Mouse (Mus musculus) intestine, postnatal 0 days (tissue): Measurements from ENCODE around the gene Mphosph9. TPM values are rescaled to one million over a fixed set of nuclear protein-coding genes. Genes with fewer than 3 reads are reported as not detected.

Experiments
- ATAC-seq: fragments of 200-750 bp; cut with Nextera tagmentation; 2 replicates; pipeline ENCODE4 v1.8.0; 2017; ENCODE audit warnings: mild to moderate bottlenecking, moderate TSS enrichment, moderate library complexity
- H3K27ac ChIP-seq: fragments of 300-500 bp; sonication (generic); 2 replicates; pipeline ENCODE4 v1.5.1; 2014; ENCODE audit warnings: mild to moderate bottlenecking, low read depth, low read length, moderate library complexity
- H3K27me3 ChIP-seq: fragments of 300-500 bp; sonication (generic); replicated peaks from 2 replicates; pipeline ENCODE4 v1.6.1; 2014; ENCODE audit warnings: low read length, mixed read lengths; ENCODE audit not compliant: control insufficient read depth, insufficient read depth
- H3K36me3 ChIP-seq: fragments of 300-500 bp; sonication (generic); 2 replicates; pipeline ENCODE4 v1.6.1; 2014; ENCODE audit warnings: mild to moderate bottlenecking, moderate library complexity; ENCODE audit not compliant: control insufficient read depth, insufficient read depth
- H3K4me1 ChIP-seq: fragments of 300-500 bp; sonication (generic); replicated peaks from 2 replicates; pipeline ENCODE4 v1.6.1; 2014; ENCODE audit warnings: antibody characterized with exemption, low read length, mixed read lengths; ENCODE audit not compliant: control insufficient read depth, insufficient read depth
- H3K4me2 ChIP-seq: fragments of 300-500 bp; sonication (generic); replicated peaks from 2 replicates; pipeline ENCODE4 v1.6.1; 2014; ENCODE audit warnings: low read depth, mild to moderate bottlenecking, moderate library complexity
- H3K4me3 ChIP-seq: fragments of 300-500 bp; sonication (generic); 2 replicates; pipeline ENCODE4 v1.5.1; 2014; ENCODE audit warnings: low read depth, low read length
- H3K9ac ChIP-seq: fragments of 300-500 bp; sonication (generic); 2 replicates; pipeline ENCODE4 v1.6.1; 2014; ENCODE audit warnings: mild to moderate bottlenecking, low read depth, low read length
- H3K9me3 ChIP-seq: fragments of 300-500 bp; sonication (generic); 2 replicates; pipeline ENCODE4 v1.6.1; 2016; ENCODE audit warnings: mixed run types; ENCODE audit not compliant: control insufficient read depth
- CTCF ChIP-seq: sonication (generic); IDR thresholded peaks from 2 replicates; pipeline ENCODE4 v1.5.1; 2016; ENCODE audit warnings: low read depth, mild to moderate bottlenecking, control low read depth, antibody characterized with exemption, moderate library complexity
- WGBS: fragments of 180-500 bp; shearing (Covaris S2); extraction: QIAGEN DNeasy Blood & Tissue Kit; methylation state at CpG from one replicate; pipeline ENCODE4 v1.1.7; 2014; 5-methylcytosine and 5-hydroxymethylcytosine counted together
- polyA plus RNA-seq: library from polyadenylated mRNA; unstranded; fragments of >200 nt; fragmentation: Nextera tagmentation; extraction: Ambion mirVana; gene quantifications from 2 replicates; pipeline ENCODE4 v1.2.1, GENCODE M21; 2015

Mphosph9 gene
- polyA plus RNA-seq, 1 experiment from 2014 or later = 2.6 TPM

DNA sequence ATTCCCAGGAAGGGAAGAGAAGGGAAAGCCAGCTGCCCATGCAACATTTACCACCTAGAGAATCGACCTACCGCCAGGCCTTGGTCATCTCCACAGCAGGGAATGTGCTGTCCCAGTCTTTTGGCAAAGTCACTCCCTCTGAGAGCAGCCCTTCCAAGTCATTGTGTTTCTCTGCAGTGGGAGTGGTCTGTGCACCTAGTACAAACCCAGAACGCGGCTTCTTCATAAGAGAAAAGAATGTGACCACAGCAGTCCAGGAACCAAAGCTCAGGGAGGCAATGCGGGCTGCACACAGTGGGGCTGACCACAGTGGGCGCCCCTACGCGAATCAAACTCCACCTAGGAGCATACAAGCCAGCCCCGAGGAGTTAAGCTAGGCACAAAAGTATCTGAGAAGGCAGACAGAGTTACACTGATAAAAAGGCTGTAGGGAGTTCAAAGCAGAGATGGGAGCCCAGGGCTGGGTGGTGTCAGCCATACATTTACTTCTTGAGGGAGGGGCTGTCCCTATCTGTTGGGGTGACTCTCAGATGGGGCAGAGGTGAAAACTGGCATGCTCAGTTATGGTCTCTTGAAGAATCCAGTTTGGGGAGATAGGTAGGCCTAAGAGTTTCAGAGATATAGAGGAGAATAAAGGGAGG is 79.7 kb downstream of the Mphosph9 start:
- H3K27me3 ChIP-seq = no peaks in the 10 kb centered on the region
- no peaks in the 10 kb centered on the region for H3K9me3 ChIP-seq
- 48% methylated on average over 9 of the region's 9 CpGs for WGBS
- peak overlapping the region; percentile 65; the same call in 1 of the 2 replicates for H3K4me3 ChIP-seq
- no peak for TF ChIP-seq CTCF
- no peaks in the 10 kb centered on the region for H3K4me1 ChIP-seq
- no peak overlapping the region for H3K27ac ChIP-seq
- ATAC-seq = no peak
- no peak overlapping the region for H3K9ac ChIP-seq
- no peaks in the 10 kb centered on the region for H3K36me3 ChIP-seq
- peak overlapping the region; percentile 95 for H3K4me2 ChIP-seq

DNA sequence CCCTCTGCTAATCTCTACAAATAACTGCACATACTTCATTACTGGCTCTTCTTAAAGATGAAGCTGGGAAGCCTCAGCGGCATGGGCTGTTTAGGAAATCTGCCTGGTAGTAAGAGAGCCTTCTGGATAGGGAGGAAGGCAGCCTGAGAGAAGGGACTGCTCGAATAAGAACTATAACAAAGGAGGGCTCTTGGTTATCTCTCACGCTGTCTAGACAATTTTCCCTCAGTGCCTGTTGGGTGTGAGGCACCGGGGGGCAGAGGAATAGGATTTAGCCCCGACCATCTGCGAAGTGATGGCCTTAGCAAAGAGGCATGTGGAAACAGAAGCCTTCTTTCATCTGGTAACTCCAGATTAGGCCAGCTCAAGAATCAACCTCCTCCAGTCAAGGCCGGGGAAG is 80.5 kb downstream of the Mphosph9 start:
- Histone ChIP-seq H3K4me1 (no peaks in the 10 kb centered on the region), H3K27ac (no peak overlapping the region; the same call in 1 of the 2 replicates), H3K36me3 (no peaks in the 10 kb centered on the region), H3K4me3 (no peak overlapping the region), H3K4me2 (peak overlapping the region; percentile 95; the same call in 1 of the 2 replicates), H3K27me3 (no peaks in the 10 kb centered on the region), H3K9me3 (no peaks in the 10 kb centered on the region), H3K9ac (no peak overlapping the region)
- ATAC-seq = no peak
- no peak for TF ChIP-seq CTCF
- WGBS = 68% methylated on average over 7 of the region's 7 CpGs

DNA sequence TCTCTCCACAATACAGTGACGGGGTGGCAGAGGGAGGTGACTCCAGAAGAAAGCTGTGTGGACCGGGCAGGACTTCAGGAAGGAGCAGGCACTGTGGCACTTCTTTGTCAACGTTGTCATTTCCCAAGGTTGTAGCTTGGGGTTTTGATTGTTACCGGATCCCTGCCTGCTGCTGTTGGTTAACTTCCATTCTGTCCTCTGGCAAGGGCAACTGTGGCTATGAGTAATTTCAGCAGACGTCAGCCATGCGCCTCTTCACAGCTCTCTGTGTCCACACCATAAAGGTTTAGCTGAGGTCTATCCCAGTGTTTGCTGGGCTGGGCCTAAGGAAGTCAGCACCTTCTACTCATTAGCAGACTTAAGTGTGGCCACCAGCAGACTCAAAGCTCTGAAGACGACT is 82.9 kb downstream of the Mphosph9 start:
- 86% methylated on average over 7 of the region's 7 CpGs for WGBS
- TF ChIP-seq CTCF = no peak
- Histone ChIP-seq H3K9ac (no peak overlapping the region), H3K27ac (no peak overlapping the region), H3K4me1 (no peaks in the 10 kb centered on the region; the same call in 1 of the 2 replicates), H3K9me3 (no peaks in the 10 kb centered on the region), H3K36me3 (0 out of 2 replicates have a peak, but pooled peaks cover 3% of the 10 kb centered on the region), H3K4me2 (no peak overlapping the region), H3K27me3 (no peaks in the 10 kb centered on the region), H3K4me3 (no peak overlapping the region)
- ATAC-seq = no peak

DNA sequence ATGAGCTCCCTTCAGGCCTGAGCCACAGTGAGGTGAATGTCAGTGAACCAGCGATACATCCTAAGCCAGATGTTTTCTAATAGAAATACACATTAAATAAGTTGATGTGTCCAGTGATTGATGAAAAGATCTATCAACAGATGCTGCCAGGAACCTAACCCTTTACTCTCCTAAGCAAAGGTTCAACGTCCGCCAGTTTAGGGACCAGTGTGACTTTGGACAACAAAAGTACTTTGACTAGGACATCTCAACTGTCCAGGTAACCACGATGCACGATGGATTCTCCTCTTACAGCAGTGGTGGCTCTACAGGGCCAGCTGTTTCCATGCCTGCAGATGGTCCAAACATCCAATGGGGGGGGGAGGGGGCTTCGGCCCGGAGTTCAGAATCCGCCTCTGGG is 83.3 kb downstream of the Mphosph9 start:
- Histone ChIP-seq H3K9me3 (no peaks in the 10 kb centered on the region), H3K27ac (no peak overlapping the region), H3K36me3 (0 out of 2 replicates have a peak, but pooled peaks cover 3% of the 10 kb centered on the region), H3K4me3 (no peak overlapping the region), H3K4me1 (no peaks in the 10 kb centered on the region; the same call in 1 of the 2 replicates), H3K9ac (no peak overlapping the region), H3K4me2 (no peak overlapping the region), H3K27me3 (no peaks in the 10 kb centered on the region)
- WGBS = 94% methylated on average over 8 of the region's 8 CpGs
- ATAC-seq = no peak
- no peak for TF ChIP-seq CTCF

DNA sequence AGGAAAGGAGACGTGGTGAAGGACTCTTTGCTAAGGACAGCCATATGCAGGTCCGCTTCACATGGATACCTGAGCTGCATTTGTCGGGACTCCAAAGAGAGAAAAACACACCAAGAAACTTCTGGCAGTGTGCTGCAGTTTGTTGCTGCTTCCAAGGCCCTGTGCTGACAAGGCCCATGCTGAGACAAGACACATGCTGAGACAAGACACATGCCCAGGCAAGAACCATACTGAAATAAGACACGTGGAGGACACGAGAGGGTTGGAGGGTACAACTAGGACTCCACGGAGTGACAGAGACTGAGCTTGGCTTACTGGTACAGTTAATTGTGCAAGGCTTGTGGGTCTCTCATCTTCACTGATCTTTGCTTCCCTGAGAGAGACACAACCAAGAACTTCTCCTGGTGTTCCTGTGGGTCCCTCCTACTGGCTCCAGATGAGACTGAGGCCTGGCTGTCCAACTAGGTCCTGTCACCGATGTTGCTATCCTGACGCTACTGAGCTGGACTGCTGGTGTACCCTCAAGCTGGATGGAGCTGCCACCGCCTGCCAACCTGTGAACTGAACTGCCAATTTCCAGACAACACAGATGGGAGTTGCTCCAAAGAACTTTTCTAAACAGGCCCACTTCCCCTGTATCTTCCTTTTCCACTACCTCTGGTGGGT is 84.4 kb downstream of the Mphosph9 start:
- H3K9me3 ChIP-seq = no peaks in the 10 kb centered on the region

DNA sequence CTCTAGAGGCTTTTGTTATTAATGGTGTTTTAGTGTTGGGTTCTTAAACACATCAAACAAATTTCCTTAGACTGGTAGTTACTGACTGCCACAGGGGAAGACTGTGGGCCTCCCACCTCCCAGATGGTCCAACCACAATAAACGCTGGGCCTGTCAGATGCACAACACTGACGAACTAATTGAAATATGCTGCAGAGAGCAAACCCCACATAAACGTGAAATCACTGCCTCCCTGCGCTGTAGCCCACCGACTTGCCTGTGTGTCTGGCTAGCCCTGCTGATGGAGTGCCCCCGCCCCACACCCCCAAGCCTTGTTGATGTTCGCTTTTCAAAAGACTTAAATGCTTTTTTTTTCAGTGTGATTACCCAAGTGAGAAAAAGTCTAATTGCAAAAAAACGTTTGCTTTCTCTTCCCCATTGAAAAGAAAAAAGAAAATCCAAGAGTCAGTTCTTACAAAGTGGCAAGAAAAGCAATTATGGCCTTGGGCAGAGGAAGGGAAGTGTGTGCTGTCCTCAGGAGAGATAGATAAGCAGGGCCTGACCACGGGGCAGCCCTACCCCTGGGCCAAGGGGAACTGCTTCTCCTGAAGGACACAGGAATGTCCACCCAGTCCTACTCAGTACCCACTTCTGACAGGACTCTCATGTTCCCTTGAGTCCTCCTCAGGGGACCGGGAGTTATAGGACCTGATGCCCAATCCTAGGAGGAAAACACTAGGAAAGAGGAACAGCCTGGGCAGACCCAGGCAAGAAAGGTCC is 85.9 kb downstream of the Mphosph9 start:
- ATAC-seq = no peak
- no peaks in the 10 kb centered on the region for H3K9me3 ChIP-seq
- 0 out of 2 replicates have a peak, but pooled peaks cover 3% of the 10 kb centered on the region for H3K36me3 ChIP-seq
- no peak overlapping the region for H3K4me3 ChIP-seq
- H3K4me2 ChIP-seq = no peak overlapping the region
- no peak for TF ChIP-seq CTCF
- no peaks in the 10 kb centered on the region for H3K27me3 ChIP-seq
- 53% methylated on average over 10 of the region's 10 CpGs for WGBS
- no peak overlapping the region for H3K9ac ChIP-seq
- no peaks in the 10 kb centered on the region; the same call in 1 of the 2 replicates for H3K4me1 ChIP-seq
- no peak overlapping the region for H3K27ac ChIP-seq

More for the DNA sequence above, 84.4 kb downstream of the Mphosph9 start:
- no peak for TF ChIP-seq CTCF
- 89% methylated on average over 9 of the region's 9 CpGs for WGBS
- no peak overlapping the region for H3K9ac ChIP-seq
- no peaks in the 10 kb centered on the region; the same call in 1 of the 2 replicates for H3K4me1 ChIP-seq
- no peak overlapping the region for H3K4me2 ChIP-seq
- 0 out of 2 replicates have a peak, but pooled peaks cover 3% of the 10 kb centered on the region for H3K36me3 ChIP-seq
- ATAC-seq = no peak
- H3K27me3 ChIP-seq = no peaks in the 10 kb centered on the region
- no peak overlapping the region for H3K27ac ChIP-seq
- no peak overlapping the region for H3K4me3 ChIP-seq
